Mouse (Mus musculus) spleen, adult 18-20 months (tissue): ENCODE data around the gene AI597479.

Source experiments
- DNase-seq, 2 experiments: peaks; one replicate each; pipeline ENCODE4 v3.0.0; 2022; ENCODE audit warnings: mixed read lengths in 2 of 2

The AI597479 gene

GRCm38 (mm10) chr1:43098031-43098984, at the start of gene AI597479, which contains the start of gene Tgfbrap1:
AI597479 (plus strand) TSS chr1:43098710.
Tgfbrap1 (minus strand) TSS chr1:43098637.
- peak; percentile 78 to 92 for DNase-seq

DNA sequence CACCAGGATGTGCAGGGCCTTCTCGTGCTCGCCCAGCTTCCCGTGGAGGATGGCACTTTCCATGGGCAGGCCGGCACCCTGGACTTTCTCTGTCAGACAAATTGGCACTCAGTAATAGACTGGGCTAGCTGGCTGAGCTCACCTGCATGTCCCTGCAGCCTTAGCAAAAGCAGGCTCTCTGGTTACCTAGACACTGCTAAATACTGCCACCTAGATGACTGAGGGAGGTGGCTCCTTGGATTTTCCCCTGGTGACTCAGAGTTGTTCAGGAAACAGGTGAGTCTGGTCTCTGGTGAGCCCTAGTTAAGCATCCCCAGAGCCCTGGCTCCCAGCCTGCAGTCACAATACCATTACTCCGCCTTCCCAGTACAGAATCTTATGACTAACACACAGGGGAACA, 46.6 kb upstream of the AI597479 start:
- no peak for DNase-seq

DNA sequence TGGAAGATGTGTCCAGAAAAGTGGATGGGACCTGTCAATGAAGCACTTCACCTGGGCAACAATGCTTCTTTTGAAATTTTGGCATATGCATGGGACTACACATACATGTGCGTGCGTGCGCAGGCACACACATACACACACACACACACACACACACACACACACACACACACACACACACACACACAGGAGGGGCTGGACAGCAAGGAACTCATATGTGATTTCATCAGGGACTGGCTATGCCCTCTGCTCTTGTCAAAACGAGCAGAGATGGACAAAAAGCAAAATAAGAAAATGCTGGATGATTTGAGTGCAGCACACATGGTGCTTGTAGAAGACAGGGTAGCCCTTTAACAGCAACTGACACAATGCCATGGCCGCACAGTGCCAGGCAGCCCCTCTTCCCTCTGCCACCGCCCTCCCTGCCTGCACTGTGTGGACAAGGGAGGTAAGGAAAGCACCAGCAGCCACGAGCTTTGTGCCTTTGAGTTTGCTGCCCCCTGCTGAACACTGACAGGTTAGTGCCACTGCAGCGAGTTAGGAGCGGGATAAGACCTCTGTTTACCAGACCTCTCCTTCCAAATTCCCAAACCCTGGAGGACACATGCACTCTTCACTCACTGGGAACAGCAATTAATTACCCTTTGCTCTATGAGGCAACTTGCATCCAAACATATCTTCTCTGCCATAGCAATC, 32.7 kb upstream of the AI597479 start:
- DNase-seq = peak in 1 of 2 experiments; percentile 19

- DNase-seq = no peak
Observed at GRCm38 (mm10) chr1:43066573-43066972, 31.9 kb upstream of the AI597479 start.

- no peak for DNase-seq
Observed at GRCm38 (mm10) chr1:43067551-43067950, 31.0 kb upstream of the AI597479 start.

GRCm38 (mm10) chr1:43070726-43071125, 27.8 kb upstream of the AI597479 start:
- DNase-seq = no peak

DNA sequence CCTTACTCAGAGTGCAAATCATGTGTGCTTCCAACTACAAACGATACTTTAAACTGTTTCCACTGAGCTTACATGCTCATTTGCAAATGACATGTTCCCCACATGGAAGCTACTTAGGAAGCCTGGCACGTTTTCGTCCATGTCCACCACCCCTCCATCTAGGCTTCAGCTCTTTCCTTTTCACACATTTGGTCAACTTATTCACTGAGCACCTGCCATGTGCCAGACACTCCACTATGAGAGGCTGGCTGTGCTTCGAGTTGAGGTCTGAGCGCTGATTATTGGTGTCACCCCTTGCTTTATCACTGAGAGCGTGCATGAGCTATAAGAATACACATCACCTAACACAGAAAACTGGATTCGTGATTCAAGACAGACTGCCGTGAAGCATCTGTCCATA, 26.5 kb upstream of the AI597479 start:
- no peak for DNase-seq

GRCm38 (mm10) chr1:43072561-43072960, 25.9 kb upstream of the AI597479 start:
- DNase-seq = no peak

DNA sequence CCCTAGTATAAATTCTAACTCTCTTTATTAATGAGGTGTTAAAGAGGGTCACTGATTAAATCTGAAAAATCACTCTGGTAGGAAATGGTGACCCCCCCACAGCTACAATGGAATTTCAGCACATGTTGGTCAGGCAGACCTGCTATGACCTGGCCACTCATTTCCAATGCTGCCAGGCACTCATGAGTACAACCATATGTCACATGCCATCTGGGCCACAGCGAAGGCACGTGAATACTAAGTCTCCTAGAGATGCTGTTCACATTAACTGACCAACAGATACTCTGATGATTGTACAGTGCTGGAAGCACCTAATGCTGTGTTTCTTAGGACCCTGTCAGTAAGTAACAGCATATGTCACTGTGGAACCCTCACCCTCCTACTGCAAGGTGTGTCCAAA, 23.7 kb upstream of the AI597479 start:
- no peak for DNase-seq

DNA sequence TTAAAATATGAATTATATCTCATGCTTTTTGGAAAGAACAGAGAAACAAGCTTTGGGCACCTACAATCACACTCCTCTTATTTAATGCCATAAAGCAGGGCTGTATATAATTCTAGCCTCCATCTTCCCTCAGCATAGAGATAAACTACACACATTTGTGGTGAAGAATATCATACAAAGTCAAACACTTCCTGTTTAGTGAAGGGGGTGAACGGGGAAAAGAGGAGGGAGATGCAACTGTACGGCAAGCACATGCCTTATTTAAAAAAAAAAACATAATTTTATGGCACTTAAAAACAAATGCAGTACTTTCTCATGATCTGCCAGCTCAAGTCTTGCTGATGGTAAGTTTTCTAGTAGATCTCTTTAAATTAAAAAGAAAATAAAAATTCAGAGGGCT, 20.4 kb upstream of the AI597479 start:
- no peak for DNase-seq

- no peak for DNase-seq
Observed at GRCm38 (mm10) chr1:43082946-43083345, 15.6 kb upstream of the AI597479 start.

DNA sequence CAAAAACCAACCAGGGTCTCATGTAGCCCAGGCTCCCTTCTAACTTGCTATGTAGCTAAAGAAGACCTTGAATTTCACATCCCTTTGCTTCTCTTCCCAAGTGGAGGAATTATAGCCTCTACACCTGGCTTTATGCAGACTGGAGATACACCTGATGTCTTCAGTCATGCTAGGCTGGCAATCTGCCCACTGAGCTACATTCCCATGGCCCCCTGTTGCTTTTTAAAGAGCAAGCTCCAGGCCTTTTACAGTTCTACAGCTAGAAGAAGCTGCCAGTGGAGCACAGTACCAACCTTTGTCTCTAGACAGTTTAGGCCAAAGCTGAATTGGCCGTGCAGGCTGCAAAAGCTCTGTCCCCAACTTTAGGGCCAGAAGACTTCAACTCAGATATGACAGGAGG, 8.1 kb upstream of the AI597479 start:
- DNase-seq = no peak

DNA sequence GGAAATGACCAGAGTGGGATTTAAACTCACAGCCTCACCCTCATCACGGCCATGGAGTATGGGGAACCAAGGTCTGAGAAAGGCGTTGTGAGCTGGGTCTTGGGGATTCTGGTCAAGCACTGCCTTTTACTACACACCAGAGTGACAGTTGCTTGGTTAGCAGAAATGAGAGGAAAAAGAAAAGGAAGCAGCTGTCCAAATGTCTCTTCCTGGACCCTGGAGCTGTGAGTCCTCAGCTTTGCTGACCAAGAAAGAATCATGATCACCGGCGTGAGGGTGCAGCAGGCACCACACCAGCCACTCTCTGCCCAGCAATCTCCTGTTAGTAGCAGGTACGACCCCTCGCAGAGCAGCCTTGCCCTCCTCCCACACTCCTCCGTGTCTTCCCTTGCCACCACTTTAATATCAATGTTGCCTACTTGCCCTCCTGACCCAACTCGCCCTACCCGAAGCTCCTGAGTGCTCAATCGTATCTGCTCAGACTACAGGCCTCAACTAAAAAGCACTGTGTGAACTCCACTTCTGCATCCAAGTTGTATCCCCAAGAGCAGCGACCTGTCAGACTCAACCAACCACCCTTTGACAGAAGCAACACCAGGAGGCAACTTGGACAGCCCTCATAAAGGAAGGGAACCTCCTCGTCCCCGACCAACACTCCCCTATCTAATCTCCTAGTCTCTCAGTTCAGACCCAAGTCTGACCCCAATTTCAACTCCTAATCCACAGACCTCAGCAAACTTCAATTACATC, 7.0 kb upstream of the AI597479 start:
- DNase-seq = no peak

DNA sequence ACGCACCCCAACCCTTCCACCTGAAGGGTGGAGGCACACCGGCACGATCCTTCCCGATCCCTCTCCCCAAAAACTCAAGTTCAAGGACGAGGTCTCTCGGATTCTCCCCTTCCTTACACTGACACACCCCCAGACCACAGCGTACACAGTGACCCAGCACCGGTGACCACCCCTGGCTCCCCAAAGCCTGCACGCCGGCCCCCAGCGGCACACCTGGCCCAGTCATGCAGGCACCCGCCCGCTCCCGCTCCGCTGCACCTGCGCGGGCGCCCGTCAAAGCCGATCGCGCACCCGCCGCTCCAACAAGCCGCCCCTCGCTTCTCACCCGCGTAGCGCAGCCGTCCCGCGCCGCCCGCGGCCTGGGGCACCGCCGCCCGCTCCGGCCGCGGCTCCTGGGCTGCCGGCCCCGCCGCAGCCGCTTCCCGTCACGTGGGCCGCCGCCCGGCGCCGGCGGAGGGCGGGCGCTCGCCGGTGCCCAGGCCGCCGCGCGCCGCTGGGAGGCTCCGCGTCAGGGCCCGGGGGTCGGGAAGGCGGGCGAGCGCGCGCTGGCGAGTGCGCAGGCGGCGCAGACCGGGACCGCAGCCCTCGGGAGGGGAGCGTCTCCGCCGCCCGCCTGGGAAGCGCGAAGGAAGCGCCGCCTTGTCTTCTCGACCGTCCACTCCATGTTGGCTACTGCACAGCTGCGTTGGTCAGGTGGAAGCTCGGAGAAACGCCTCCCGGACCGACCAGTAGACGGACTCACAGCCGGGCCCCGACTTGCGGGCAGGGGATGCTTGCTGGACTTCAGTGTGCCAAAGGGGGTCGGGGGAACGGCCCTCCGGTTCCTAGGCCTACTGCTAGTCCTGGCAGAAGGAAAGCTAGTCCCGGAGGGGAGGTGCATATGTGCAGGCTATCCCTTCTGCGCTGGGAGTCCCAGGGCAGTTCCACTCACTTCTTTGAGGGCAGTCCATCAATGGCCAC, 6.2 kb upstream of the AI597479 start:
- DNase-seq = peak; percentile 54 to 72

GRCm38 (mm10) chr1:43094206-43094605, 4.3 kb upstream of the AI597479 start:
- no peak for DNase-seq

GRCm38 (mm10) chr1:43108729-43109128, 10.2 kb downstream of the AI597479 start:
- DNase-seq = no peak

DNA sequence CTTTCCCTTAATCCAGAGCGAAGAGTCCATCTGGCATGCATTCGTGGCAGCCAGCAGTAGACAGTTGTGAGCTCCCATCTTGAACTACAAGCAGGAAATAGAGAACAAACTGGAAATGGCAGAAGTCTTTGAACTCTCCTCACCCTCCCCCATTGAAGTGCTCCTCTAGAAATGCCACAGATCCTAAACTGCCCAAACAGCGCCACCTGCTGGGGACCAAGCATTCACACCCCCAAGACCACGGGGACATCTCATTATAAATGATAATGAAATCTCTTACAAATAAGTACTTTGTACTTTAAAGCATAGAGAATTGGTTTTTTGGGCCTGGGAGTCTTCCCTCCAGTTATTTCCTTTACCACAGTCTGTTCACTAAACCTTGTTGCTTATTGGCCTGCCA, 12.0 kb downstream of the AI597479 start:
- DNase-seq = peak in 1 of 2 experiments; percentile 65

DNA sequence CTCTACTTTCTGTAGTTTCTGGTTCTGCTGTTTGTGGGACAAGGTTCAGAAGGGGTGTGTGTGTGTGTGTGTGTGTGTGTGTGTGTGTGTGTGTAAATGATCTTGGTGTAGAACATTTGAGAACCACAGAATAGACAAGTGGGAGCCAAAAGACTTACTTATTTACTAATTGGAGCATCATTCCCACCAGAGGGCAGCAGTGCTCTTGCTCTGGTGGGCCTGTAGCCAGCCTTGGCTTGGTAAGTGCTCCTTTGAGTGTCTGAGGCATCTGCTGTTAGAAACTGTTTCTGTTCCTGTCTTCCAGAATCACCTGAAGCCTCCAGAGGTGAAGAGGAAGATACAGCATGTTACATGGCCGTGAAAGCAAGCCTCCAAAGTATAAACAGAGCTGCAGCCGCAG, 14.4 kb downstream of the AI597479 start:
- DNase-seq = peak in 1 of 2 experiments; percentile 32

DNA sequence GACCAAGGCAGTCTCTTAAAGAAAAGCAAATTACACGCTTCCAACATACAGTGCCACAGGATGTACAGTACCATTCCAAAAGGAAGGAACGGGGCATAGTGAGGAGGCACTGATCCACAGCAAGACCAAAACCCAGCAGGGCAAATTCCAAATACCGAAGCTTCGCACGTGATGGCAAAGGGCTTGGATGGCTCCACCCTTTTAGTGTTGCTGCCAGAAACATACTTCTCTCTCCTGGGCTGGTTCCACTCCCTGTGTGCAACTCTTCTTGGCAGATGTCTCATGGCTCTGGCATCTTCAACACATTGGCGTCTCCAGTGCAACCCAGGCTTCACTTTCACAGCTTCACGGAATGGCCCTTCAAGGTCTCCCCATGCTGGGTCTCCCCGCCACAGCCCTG, 18.9 kb downstream of the AI597479 start:
- no peak for DNase-seq

DNA sequence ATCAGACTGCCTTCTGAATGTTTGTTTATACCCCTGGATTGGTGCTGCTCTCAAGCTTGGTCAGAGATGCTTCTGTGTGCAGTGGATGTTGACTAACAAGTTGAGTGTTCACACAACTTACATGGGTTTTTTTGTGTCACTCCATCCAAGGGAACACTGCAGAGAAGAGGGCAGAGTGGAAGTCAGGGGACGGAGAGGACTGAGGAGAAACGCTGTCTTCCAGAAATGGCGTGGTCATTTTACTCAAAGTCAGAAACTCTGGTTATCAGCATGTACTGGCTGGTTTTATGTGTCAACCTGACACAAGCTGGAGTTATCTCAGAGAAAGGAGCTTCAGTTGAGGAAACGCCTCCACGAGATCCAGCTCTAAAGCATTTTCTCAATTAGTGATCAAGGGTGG, 22.4 kb downstream of the AI597479 start:
- DNase-seq = no peak

GRCm38 (mm10) chr1:43122616-43123015, 24.1 kb downstream of the AI597479 start:
- no peak for DNase-seq

GRCm38 (mm10) chr1:43124726-43125125, 26.2 kb downstream of the AI597479 start:
- DNase-seq = no peak
